Mouse (Mus musculus) embryonic facial prominence, embryonic 13.5 days (tissue): Measurements from ENCODE around the gene Pex12. TPM values are rescaled to one million over a fixed set of nuclear protein-coding genes. Genes with fewer than 3 reads are reported as not detected.

Source experiments
- ATAC-seq: fragments of 200-750 bp; cut with Nextera tagmentation; 2 replicates; pipeline ENCODE4 v1.8.0; 2017; ENCODE audit warnings: low read depth; ENCODE audit not compliant: insufficient number of reproducible peaks, insufficient read depth, low FRiP score, low TSS enrichment
- H3K27ac ChIP-seq: fragments of 300-500 bp; sonication (generic); 2 replicates; pipeline ENCODE4 v1.5.1; 2015; ENCODE audit warnings: moderate library complexity, mild to moderate bottlenecking, inconsistent platforms
- H3K27me3 ChIP-seq: fragments of 300-500 bp; sonication (generic); 2 replicates; pipeline ENCODE4 v1.6.1; 2015; ENCODE audit warnings: mild to moderate bottlenecking, inconsistent platforms
- H3K36me3 ChIP-seq: fragments of 300-500 bp; sonication (generic); 2 replicates; pipeline ENCODE4 v1.6.1; 2015; ENCODE audit warnings: mild to moderate bottlenecking, inconsistent platforms
- H3K4me1 ChIP-seq: fragments of 300-500 bp; sonication (generic); 2 replicates; pipeline ENCODE4 v1.6.1; 2015; ENCODE audit warnings: inconsistent platforms
- H3K4me2 ChIP-seq: fragments of 300-500 bp; sonication (generic); 2 replicates; pipeline ENCODE4 v1.6.1; 2015; ENCODE audit warnings: moderate library complexity, mild to moderate bottlenecking, inconsistent platforms
- H3K4me3 ChIP-seq: fragments of 300-500 bp; sonication (generic); 2 replicates; pipeline ENCODE4 v1.5.1; 2015; ENCODE audit warnings: mild to moderate bottlenecking, inconsistent platforms
- H3K9ac ChIP-seq: fragments of 300-500 bp; sonication (generic); 2 replicates; pipeline ENCODE4 v1.6.1; 2015; ENCODE audit warnings: mild to moderate bottlenecking, inconsistent platforms
- H3K9me3 ChIP-seq: fragments of 300-500 bp; sonication (generic); 2 replicates; pipeline ENCODE4 v1.6.1; 2016; ENCODE audit warnings: inconsistent platforms
- WGBS: fragments of 180-500 bp; shearing (Covaris S2); methylation state at CpG from one replicate; pipeline ENCODE4 v1.1.7; 2015; ENCODE audit warnings: mixed read lengths; 5-methylcytosine and 5-hydroxymethylcytosine counted together
- polyA plus RNA-seq: library from polyadenylated mRNA; unstranded; fragments of >200 nt; fragmentation: Nextera tagmentation; extraction: Ambion mirVana; gene quantifications from 2 replicates; pipeline ENCODE4 v1.2.1, GENCODE M21; 2015

The Pex12 gene
- polyA plus RNA-seq, 1 experiment from 2014 or later, result 15.4 TPM

- Histone ChIP-seq H3K9ac (no peak overlapping the region), H3K27ac (no peak overlapping the region), H3K4me2 (no peak overlapping the region), H3K4me3 (peak overlapping the region; percentile 91; the same call in 1 of the 2 replicates), H3K9me3 (no peaks in the 10 kb centered on the region), H3K4me1 (peaks cover 30% of the 10 kb centered on the region), H3K36me3 (peaks cover 4% of the 10 kb centered on the region), H3K27me3 (no peaks in the 10 kb centered on the region)
- no peak for ATAC-seq
- WGBS, result 62% methylated on average over 2 of the region's 2 CpGs
These were observed 955 bp downstream of the Pex12 start for GRCm38 (mm10) chr11:83301431-83301831.

DNA sequence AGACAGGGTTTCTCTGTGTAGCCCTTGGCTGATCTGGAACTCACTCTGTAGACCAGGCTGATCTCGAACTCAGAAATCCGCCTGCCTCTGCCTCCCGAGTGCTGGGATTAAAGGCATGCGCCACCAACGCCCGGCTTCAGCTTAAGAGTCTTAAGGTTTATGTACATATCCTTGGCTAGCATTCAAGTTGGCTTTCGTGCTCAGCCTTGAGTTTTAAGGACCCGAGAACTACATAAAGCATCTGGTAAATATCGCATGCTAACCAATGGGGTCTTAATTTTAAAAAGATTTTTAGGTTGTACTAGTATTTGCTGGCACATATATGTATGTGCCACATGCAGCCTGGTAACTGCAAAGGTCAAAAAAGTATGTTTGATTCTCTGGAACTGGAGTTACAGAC is 2.7 kb downstream of the Pex12 start:
- Histone ChIP-seq H3K4me1 (peaks cover 27% of the 10 kb centered on the region), H3K27ac (no peak overlapping the region), H3K9me3 (no peaks in the 10 kb centered on the region), H3K27me3 (no peaks in the 10 kb centered on the region), H3K36me3 (peaks cover 14% of the 10 kb centered on the region), H3K4me2 (peak overlapping the region; percentile 79), H3K9ac (no peak overlapping the region), H3K4me3 (no peak overlapping the region)
- ATAC-seq, result no peak
- WGBS, result 94% methylated on average over 9 of the region's 9 CpGs

GRCm38 (mm10) chr11:83298225-83299195 is 3.9 kb downstream of the Pex12 start, which contains the start of gene Ap2b1:
Gene Ap2b1, plus strand, starts transcription at chr11:83299024.
- Histone ChIP-seq H3K9me3 (no peaks in the 10 kb centered on the region), H3K27ac (peak within 1 kb of the TSS; percentile 90), H3K27me3 (no peaks in the 10 kb centered on the region), H3K4me3 (peak within 1 kb of the TSS; percentile 77), H3K9ac (peak within 1 kb of the TSS; percentile 83), H3K4me1 (peaks cover 22% of the 10 kb centered on the region), H3K4me2 (peak within 1 kb of the TSS; percentile 79), H3K36me3 (peaks cover 14% of the 10 kb centered on the region)
- WGBS, result 2% methylated on average over 56 of the region's 56 CpGs
- ATAC-seq, result peak; percentile 94

- Histone ChIP-seq H3K9me3 (no peaks in the 10 kb centered on the region), H3K4me1 (peaks cover 28% of the 10 kb centered on the region), H3K9ac (peak overlapping the region; percentile 83), H3K4me3 (peak overlapping the region; percentile 77), H3K27me3 (no peaks in the 10 kb centered on the region), H3K36me3 (peaks cover 14% of the 10 kb centered on the region), H3K4me2 (peak overlapping the region; percentile 79), H3K27ac (no peak overlapping the region)
- WGBS, result 82% methylated on average over 6 of the region's 6 CpGs
- ATAC-seq, result no peak
These were observed 4.6 kb downstream of the Pex12 start for GRCm38 (mm10) chr11:83297816-83298215.

DNA sequence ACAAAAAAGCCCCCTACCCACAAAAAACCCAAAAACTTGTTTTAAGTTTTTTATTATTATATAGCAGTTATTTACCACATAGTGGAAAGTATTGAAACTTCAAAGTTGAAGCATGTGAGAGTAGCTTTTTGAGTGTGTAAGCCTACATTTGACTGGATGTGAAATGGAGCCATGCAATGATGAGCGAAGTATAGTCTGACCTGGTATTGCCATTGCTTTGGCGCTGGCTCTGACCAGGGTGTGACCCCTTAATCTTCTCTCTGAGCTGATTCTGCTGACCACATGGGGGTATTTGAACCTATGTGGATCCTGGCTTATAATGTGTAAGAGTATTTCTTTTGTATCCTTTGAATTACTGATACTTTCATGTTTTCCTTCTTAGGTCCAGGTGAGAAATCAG is 8.3 kb downstream of the Pex12 start:
- ATAC-seq, result no peak
- no peak overlapping the region for H3K4me3 ChIP-seq
- H3K27me3 ChIP-seq, result no peaks in the 10 kb centered on the region
- H3K4me1 ChIP-seq, result peaks cover 32% of the 10 kb centered on the region
- peaks cover 14% of the 10 kb centered on the region for H3K36me3 ChIP-seq
- peak overlapping the region; percentile 77; the same call in 1 of the 2 replicates for H3K4me2 ChIP-seq
- H3K9ac ChIP-seq, result no peak overlapping the region
- no peaks in the 10 kb centered on the region for H3K9me3 ChIP-seq
- no peak overlapping the region for H3K27ac ChIP-seq
- 90% methylated on average over 2 of the region's 2 CpGs for WGBS

- Histone ChIP-seq H3K27me3 (no peaks in the 10 kb centered on the region), H3K4me2 (peak overlapping the region; percentile 77), H3K4me1 (peaks cover 31% of the 10 kb centered on the region), H3K27ac (no peak overlapping the region), H3K4me3 (peak overlapping the region; percentile 69), H3K36me3 (peaks cover 14% of the 10 kb centered on the region), H3K9me3 (no peaks in the 10 kb centered on the region), H3K9ac (peak overlapping the region; percentile 84)
- 79% methylated on average over 1 of the region's 1 CpGs for WGBS
- no peak for ATAC-seq
These were observed 9.2 kb downstream of the Pex12 start for GRCm38 (mm10) chr11:83293182-83293581.

GRCm38 (mm10) chr11:83292251-83292587 is 10.2 kb downstream of the Pex12 start:
- no peaks in the 10 kb centered on the region for H3K9me3 ChIP-seq
- no peak for ATAC-seq
- peak overlapping the region; percentile 77 for H3K4me2 ChIP-seq
- WGBS, result 1% methylated on average over 5 of the region's 5 CpGs
- H3K36me3 ChIP-seq, result peaks cover 14% of the 10 kb centered on the region
- H3K27ac ChIP-seq, result no peak overlapping the region
- no peaks in the 10 kb centered on the region for H3K27me3 ChIP-seq
- H3K4me1 ChIP-seq, result peaks cover 23% of the 10 kb centered on the region
- H3K4me3 ChIP-seq, result peak overlapping the region; percentile 69
- peak overlapping the region; percentile 84 for H3K9ac ChIP-seq

DNA sequence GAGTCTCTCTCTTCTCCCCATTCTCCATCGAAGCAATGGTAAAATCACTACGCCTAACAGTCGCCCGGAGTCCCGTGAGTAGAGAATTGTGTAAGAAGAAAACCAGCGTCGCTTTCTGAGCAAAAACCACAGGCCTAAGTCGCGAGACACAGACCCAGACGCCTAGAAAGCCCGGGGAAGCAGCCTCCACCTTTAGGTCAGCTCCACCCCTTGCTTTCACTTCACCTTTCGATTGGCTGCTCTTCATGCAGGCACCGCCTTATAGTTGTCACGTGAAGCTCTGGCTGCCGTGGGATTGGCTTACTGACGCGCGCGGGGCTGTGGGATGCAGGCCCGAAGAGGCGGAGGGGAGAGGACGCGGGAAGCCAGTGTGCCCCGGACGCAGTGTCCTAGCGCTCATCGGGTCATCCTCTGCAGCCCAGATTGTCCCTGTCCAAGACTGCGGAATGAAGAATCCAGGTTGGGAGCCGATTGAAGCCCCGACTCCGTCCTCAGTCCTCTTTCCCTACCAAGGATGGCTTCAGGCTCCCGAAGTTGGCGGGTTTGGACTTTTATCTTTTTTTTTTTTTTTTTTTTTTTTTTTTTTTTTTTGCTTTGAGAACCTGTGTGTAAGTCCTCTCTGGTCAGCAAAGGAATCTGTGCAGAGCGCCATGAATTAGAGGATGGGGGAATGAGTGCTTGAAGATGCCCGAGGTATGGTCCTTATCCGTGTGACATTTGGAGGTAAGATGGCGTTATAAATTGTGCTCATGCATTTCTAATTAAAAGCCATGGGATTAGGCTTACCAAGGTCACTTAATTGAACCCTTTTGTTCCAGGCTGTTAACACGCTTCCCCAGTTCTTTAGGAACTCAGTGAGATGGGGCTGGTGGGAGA is 10.8 kb downstream of the Pex12 start:
- no peaks in the 10 kb centered on the region for H3K9me3 ChIP-seq
- H3K36me3 ChIP-seq, result peaks cover 12% of the 10 kb centered on the region
- peaks cover 23% of the 10 kb centered on the region for H3K4me1 ChIP-seq
- WGBS, result under 1% methylated on average over 38 of the region's 38 CpGs
- peak overlapping the region; percentile 69 for H3K4me3 ChIP-seq
- H3K27me3 ChIP-seq, result no peaks in the 10 kb centered on the region
- ATAC-seq, result peak; percentile 99
- peak overlapping the region; percentile 80 for H3K27ac ChIP-seq
- peak overlapping the region; percentile 77 for H3K4me2 ChIP-seq
- peak overlapping the region; percentile 84 for H3K9ac ChIP-seq

DNA sequence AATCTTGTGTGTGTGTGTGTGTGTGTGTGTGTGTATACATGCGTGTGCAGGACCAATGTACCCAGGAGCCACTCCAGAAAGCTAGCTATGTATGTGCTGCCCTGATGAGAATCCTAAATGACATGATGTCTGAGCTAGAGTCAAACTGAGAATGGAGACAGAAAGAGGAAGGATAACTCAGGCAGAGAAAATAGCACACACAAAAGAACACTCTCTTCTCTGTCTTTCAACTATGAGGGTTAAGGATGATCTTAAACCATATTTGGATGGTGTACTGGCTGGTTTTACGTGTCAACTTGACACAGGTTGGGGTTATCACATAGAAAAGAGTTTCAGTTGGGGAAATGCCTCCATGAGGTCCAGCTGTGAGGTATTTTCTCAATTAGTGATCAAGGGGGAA is 12.8 kb downstream of the Pex12 start:
- Histone ChIP-seq H3K27ac (no peak overlapping the region), H3K4me1 (peaks cover 23% of the 10 kb centered on the region), H3K9ac (no peak overlapping the region), H3K4me2 (no peak overlapping the region), H3K4me3 (no peak overlapping the region), H3K9me3 (no peaks in the 10 kb centered on the region), H3K27me3 (no peaks in the 10 kb centered on the region), H3K36me3 (no peaks in the 10 kb centered on the region)
- WGBS, result 74% methylated on average over 2 of the region's 2 CpGs
- no peak for ATAC-seq

GRCm38 (mm10) chr11:83289036-83289435 is 13.3 kb downstream of the Pex12 start:
- Histone ChIP-seq H3K27me3 (no peaks in the 10 kb centered on the region), H3K27ac (no peak overlapping the region), H3K4me3 (no peak overlapping the region), H3K4me2 (no peak overlapping the region), H3K9me3 (no peaks in the 10 kb centered on the region), H3K4me1 (peaks cover 21% of the 10 kb centered on the region), H3K36me3 (no peaks in the 10 kb centered on the region), H3K9ac (no peak overlapping the region)
- ATAC-seq, result no peak
- 86% methylated on average over 5 of the region's 5 CpGs for WGBS

GRCm38 (mm10) chr11:83286566-83286965 is 15.8 kb downstream of the Pex12 start, which contains the start of gene Slfn14:
Gene Slfn14, minus strand, starts transcription at chr11:83286726.
- Histone ChIP-seq H3K9ac (no peak within 1 kb of the TSS), H3K9me3 (no peaks in the 10 kb centered on the region), H3K4me2 (no peak within 1 kb of the TSS), H3K27me3 (no peaks in the 10 kb centered on the region), H3K36me3 (no peaks in the 10 kb centered on the region), H3K4me1 (peaks cover 3% of the 10 kb centered on the region), H3K27ac (no peak within 1 kb of the TSS), H3K4me3 (no peak within 1 kb of the TSS)
- 82% methylated on average over 1 of the region's 1 CpGs for WGBS
- no peak for ATAC-seq
